ENCODE assay signal across 22 mouse cellular contexts in the genomic region with DNA sequence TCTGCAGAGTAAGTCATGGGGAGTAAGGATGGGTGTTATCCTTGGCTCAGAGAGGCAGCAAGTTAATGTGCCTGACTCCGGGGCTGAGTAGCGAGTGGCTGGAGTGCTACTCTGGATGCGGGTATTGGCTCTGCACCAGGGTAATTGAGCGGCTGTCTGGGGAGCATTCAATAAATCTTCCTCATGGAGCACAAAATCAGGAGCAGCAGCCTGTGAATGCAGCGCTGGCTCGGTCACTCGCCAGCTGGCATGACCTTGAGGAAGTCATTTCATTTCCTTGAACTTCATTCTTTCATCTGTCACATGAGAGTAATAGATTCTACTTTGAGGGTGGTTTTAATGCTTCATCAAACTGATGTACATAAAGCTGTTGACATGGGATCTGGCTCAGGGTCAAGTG. TPM values are rescaled to one million over a fixed set of nuclear protein-coding genes. Genes with fewer than 3 reads are reported as not detected.
DNase-seq lines count a peak whose midpoint lies in the region; ATAC-seq lines count a peak whose summit lies in the region.
"Had no signal": no experiment of that assay in that cellular context is flagged by ENCODE, and none has a peak within 500 bp of the region (broad histone marks: within the 10 kb centered on the region; RNA-seq: fewer than 3 reads in every experiment).

No protein-coding gene starts in this region.

- no peak for ATAC-seq in kidney, embryonic 16.5 days (ENCODE audit: low FRiP score, low TSS enrichment)
- ATAC-seq: forebrain, embryonic 16.5 days; intestine, postnatal 0 days had no signal

- 54% methylated on average over 7 of the region's 7 CpGs for WGBS in kidney, embryonic 16.5 days

- no peak overlapping the region for H3K4me2 ChIP-seq in kidney, embryonic 16.5 days (replicated peaks; ENCODE audit: low read depth, low read length)
- H3K4me2 ChIP-seq: embryonic facial prominence, embryonic 13.5 days; hindbrain, embryonic 13.5 days had no signal

- peaks cover 47% of the 10 kb centered on the region for H3K36me3 ChIP-seq in kidney, embryonic 16.5 days (ENCODE audit: insufficient read depth, low read length)

- H3K27ac ChIP-seq in kidney, embryonic 16.5 days (ENCODE audit: low read length), result no peak overlapping the region
- H3K27ac ChIP-seq: embryonic facial prominence, embryonic 13.5 days; hindbrain, embryonic 13.5 days had no signal

- H3K27me3 ChIP-seq in kidney, embryonic 16.5 days (ENCODE audit: insufficient read depth, low read length), result no peaks in the 10 kb centered on the region
- H3K27me3 ChIP-seq: embryonic facial prominence, embryonic 13.5 days; hindbrain, embryonic 13.5 days had no signal

- H3K4me1 ChIP-seq in kidney, embryonic 16.5 days (ENCODE audit: insufficient read depth, low read length), result peaks cover 13% of the 10 kb centered on the region

- no peak overlapping the region for H3K4me3 ChIP-seq in kidney, embryonic 16.5 days (ENCODE audit: low read length)
- H3K4me3 ChIP-seq: embryonic facial prominence, embryonic 13.5 days; hindbrain, embryonic 13.5 days; megakaryocyte, embryonic 14.5 days had no signal

- H3K9me3 ChIP-seq in kidney, embryonic 16.5 days (ENCODE audit: low read length), result peaks cover 13% of the 10 kb centered on the region

- H3K9ac ChIP-seq in kidney, embryonic 16.5 days (replicated peaks; ENCODE audit: low read length), result no peak overlapping the region
- H3K9ac ChIP-seq: embryonic facial prominence, embryonic 13.5 days; hindbrain, embryonic 13.5 days had no signal

- peak; percentile 76 for DNase-seq in kidney, adult 11 months
- DNase-seq in ovary, postnatal 36 days (ENCODE audit: low spot score), result peak; percentile 42
- DNase-seq in ovary, postnatal 14 days (ENCODE audit: low spot score), result no peak
- DNase-seq in adrenal gland, postnatal 25 days, result peak; percentile 76
- DNase-seq in thymus, adult 18-20 months, result no peak
- DNase-seq in lung, postnatal 14 days, result no peak
- DNase-seq: liver; lung, postnatal 10 days; midbrain, embryonic 14.5 days; thymus, postnatal 14 days had no signal

RNA-seq across cellular contexts. Expression of a gene that starts 3.2 kb away (rescaled TPM):
- polyA plus RNA-seq in kidney, embryonic 16.5 days (2015; fragmentation: Nextera tagmentation; extraction: Ambion mirVana), result 70.7 and 75.8 TPM in 2 replicates
- total RNA-seq in adrenal gland, postnatal 25 days (2021), result 98.3 and 99.7 TPM in 2 replicates

RNA-seq across cellular contexts. Expression of a gene that starts 14.6 kb away (rescaled TPM):
- polyA plus RNA-seq in kidney, embryonic 16.5 days (2015; fragmentation: Nextera tagmentation; extraction: Ambion mirVana), result 12.6 and 18.2 TPM in 2 replicates
- total RNA-seq in adrenal gland, postnatal 25 days (2021), result 6.3 and 6.4 TPM in 2 replicates

RNA-seq across cellular contexts. Expression of a gene that starts 27.0 kb away (rescaled TPM):
- not detected in 2 replicates for polyA plus RNA-seq in kidney, embryonic 16.5 days (2015; fragmentation: Nextera tagmentation; extraction: Ambion mirVana)
- total RNA-seq in adrenal gland, postnatal 25 days (2021), result not detected in 2 replicates
- total RNA-seq: gastrocnemius, postnatal 4 days; layer of hippocampus, adult 8-10 months; left cerebral cortex, postnatal 36 days had no signal
- polyA plus RNA-seq: C2C12; embryonic facial prominence, embryonic 13.5 days; forebrain, embryonic 16.5 days; heart, embryonic 16.5 days; intestine, postnatal 0 days; liver, embryonic 16.5 days; midbrain, embryonic 14.5 days had no signal

RNA-seq across cellular contexts. Expression of a gene that starts 39.7 kb away (rescaled TPM):
- 8.1 and 14.0 TPM in 2 replicates for polyA plus RNA-seq in kidney, embryonic 16.5 days (2015; fragmentation: Nextera tagmentation; extraction: Ambion mirVana)
- 4.0 TPM in 1 of 2 replicates, not detected in the other for total RNA-seq in adrenal gland, postnatal 25 days (2021)

RNA-seq across cellular contexts. Expression of a gene that starts 43.7 kb away (rescaled TPM):
- polyA plus RNA-seq in kidney, embryonic 16.5 days (2015; fragmentation: Nextera tagmentation; extraction: Ambion mirVana), result 65.9 and 67.0 TPM in 2 replicates
- total RNA-seq in adrenal gland, postnatal 25 days (2021), result 27.0 and 30.0 TPM in 2 replicates

Comparison
In these comparisons a context has a peak if more than half of its experiments do, and no peak if none do; other contexts are left out.
1. DNase-seq: peak in kidney, adult 11 months (single experiment), ovary, postnatal 36 days (single experiment) and adrenal gland, postnatal 25 days (single experiment); none in ovary, postnatal 14 days (single experiment), thymus, adult 18-20 months (0 of 2) and lung, postnatal 14 days (single experiment).